Mouse (Mus musculus): ENCODE results near the gene Prss27.

DNA sequence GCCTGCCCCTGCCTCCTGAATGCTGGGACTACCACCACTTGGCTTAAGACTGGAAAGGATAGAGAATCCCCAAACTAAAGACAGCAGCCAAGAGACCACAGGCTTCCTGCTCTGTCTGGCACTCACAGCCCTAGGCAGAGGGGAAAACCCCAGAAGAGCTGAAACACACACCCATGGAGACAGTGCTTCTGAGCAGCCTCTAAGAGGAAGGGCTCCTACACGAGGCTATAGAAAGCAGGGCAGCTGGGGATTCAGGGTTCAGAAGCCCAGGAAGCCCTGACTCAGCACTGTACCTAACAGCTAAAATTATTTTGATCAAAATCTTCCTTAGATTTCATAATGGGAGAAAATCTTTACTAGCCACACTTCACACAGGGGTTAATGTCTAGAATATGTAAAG is 46.6 kb downstream of the Prss27 start:
- TF ChIP-seq GATA1 (IDR thresholded peaks at IDR 0.05; ENCODE audit: borderline replicate concordance, low read length) (no peak), FLI1 (IDR thresholded peaks at IDR 0.05; ENCODE audit: low read length) (no peak)

Measured in megakaryocyte, embryonic 14.5 days (primary cell).